Mouse (Mus musculus): ENCODE measurements around the gene Naa25.

GRCm38 (mm10) chr5:121399540-121399939 lies 1.8 kb downstream of the Naa25 start:
- TF ChIP-seq POLR2A (IDR thresholded peaks at IDR 0.05; ENCODE audit: low read depth, low read length) (no peak), CTCF (conservative IDR thresholded peaks at IDR 0.05; ENCODE audit: insufficient read depth, insufficient read length, low read depth, low read length) (no peak)

Measured in kidney, adult 2 months (tissue).